Mouse (Mus musculus) urinary bladder, postnatal 36 days (tissue): ENCODE data around the gene Olfr1106.

Experiments used
- DNase-seq, 2 experiments: peaks; one replicate each; pipeline ENCODE4 v3.0.0; 2022; ENCODE audit warnings: low spot score in 2 of 2, mixed read lengths in 1 of 2

Gene Olfr1106

DNA sequence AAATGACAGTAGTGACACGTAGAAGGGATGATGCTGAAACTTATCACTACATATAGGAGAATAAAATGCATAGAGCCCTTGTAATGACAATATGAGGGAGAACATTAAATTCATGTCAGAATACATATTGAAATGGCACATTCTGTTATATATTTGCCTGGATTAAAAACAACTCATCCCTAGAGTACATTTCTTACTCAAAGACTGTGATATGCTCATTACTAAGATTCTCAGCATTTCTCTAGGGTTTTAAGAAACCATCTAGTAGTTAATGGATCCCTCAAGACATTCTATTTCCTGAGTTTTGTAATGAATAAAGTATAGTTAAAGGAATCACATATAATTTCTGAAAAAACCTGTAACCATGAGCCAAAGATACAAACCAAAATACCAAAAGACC is at the start of gene Olfr1106:
Gene Olfr1106 (minus strand): TSS at position 101 of the 400 bp plus-strand sequence.
- DNase-seq: no peak

DNA sequence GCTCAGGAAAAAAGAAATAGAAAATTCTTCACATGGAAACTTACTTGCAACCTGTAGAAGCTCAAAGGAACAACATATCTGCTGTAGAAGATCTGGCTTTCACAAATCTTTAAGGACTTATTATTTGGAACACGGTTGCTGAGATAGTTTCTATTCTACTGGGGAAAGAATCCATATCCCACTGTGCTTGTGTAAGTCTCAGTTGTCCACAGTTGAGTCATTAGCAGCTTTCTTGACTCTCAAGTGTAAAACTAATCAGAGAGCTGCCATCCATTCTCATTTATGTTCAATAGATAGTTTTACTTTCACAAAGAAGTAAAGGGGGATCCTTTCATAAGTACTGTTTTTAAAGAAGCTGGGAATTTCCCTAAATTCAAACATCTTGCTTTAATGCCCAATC is 43.8 kb upstream of the Olfr1106 start, which contains the start of gene Olfr1109:
Gene Olfr1109 (minus strand): TSS at position 101 of the 400 bp plus-strand sequence.
- DNase-seq: no peak

DNA sequence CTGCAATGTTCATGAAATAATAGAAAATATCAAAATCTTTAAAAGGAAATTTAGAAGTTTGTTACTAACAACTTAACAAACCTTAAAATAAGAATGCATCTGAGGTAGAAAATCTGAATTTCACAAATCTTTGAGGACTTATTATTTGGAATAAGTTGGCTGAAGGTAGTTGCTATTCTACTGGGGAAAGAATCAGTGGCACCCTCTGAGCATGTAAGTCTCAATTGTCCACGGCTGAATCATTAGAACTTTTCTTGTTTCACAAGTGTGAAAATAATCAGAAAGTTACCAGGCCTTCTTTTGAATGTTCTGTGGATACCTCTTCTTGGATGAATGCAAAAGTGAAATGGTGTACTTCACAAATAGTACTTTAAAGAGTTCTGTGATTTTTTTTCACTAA is 23.6 kb upstream of the Olfr1106 start, which contains the start of gene Olfr1107:
Gene Olfr1107 (minus strand): TSS at position 101 of the 400 bp plus-strand sequence.
- DNase-seq: no peak

DNA sequence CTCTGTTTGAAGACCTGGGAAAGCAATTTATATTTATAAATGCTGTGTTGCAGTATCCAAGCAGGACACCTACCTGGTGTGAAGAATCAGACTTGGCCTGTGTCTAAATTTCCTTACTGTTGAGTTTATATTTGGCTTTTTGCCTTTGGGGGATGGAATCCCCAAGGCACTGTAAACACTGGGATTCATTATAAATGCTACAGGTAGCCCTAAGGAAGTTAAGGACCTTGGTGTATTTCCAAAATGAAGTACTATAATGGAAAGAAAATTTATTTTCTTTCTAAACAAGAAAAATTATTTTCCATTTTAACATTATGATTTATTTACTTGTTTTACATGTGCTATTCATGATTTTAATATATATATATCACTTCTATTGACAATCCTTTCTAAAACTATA is 15.6 kb downstream of the Olfr1106 start, which contains the start of gene Olfr1105:
Gene Olfr1105 (minus strand): TSS at position 101 of the 400 bp plus-strand sequence.
- DNase-seq: no peak

DNA sequence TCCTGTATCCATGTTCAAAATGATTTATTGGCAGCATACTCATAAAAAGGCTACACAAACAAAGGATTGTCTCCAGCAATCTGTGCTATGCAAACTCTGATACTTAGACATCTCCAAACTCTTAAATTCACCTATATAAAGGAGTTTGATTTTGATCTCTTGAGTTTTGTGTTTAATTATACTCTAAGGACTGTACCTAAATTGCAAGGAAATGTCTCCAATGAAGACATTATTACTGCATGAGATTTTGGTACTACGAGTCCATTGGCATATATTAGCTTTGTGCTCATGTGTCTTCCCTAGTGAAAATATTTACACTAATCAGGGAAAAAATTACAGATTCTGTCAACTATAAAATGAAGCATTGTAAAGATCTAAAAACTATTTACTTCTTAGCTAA is 25.1 kb downstream of the Olfr1106 start, which contains the start of gene Olfr1104:
Gene Olfr1104 (minus strand): TSS at position 101 of the 400 bp plus-strand sequence.
- no peak for DNase-seq

DNA sequence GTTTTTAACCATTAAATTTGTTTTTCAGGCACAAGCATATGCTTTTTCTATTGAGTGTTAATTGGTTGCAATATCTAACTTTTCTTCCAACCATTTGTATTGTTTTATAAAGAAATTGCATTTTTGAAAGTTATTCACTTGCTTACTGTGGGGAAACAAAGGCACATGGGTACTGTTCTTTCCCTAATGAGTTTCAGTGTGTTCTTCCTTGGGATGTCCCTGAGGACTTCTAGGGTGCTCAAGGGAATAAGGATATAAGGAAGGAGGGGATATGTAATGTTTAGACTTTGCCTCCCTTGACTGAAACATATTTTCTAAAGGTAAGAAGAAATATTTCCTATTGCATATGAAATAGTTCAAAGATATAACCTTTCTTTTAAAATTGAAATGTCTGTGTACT is 54.0 kb downstream of the Olfr1106 start, which contains the start of gene Olfr1102:
Gene Olfr1102 (plus strand): TSS at position 301 of the 400 bp plus-strand sequence.
- DNase-seq: no peak
